Mouse (Mus musculus): ENCODE measurements around the gene Gpr143.
"Not testable (repeated sequence)": the region's sequence is repeated elsewhere in the genome, so short reads cannot be mapped to it uniquely, and the experiment has no call there.

Gpr143 gene

DNA sequence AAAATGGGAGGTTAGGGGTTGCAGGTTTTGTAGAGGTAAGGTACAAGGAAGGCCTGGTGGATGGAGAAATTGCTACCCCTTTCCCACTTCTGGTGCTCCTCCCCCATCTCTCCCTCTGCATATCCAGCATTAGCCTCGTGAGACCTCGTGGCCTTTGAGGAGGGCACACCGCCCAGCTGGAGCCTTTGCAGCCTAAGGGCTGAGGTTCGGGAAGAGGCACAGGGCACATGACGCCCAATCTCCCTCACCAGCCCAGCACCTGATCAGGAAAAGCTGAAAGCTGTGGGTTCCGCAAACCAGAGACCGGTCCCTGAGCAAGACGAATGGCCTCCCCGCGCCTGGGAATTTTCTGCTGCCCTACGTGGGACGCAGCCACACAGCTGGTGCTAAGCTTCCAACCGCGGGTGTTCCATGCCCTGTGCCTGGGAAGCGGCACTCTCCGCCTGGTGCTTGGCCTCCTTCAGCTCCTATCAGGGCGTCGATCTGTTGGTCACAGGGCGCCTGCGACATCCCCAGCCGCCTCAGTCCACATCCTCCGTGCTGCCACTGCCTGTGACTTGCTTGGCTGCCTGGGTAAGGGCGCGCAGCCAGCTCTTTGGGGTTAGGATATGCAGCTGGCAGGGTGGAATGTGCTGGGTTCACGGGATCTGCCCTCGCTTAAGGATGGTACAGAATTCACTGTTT, at the start of gene Gpr143:
TSS of gene Gpr143 (plus strand) at position 202 of the 684 bp plus-strand sequence.
- peak in 1 of 2 experiments; percentile 3 for DNase-seq (ENCODE audit: low spot score in 2 of 2)

DNA sequence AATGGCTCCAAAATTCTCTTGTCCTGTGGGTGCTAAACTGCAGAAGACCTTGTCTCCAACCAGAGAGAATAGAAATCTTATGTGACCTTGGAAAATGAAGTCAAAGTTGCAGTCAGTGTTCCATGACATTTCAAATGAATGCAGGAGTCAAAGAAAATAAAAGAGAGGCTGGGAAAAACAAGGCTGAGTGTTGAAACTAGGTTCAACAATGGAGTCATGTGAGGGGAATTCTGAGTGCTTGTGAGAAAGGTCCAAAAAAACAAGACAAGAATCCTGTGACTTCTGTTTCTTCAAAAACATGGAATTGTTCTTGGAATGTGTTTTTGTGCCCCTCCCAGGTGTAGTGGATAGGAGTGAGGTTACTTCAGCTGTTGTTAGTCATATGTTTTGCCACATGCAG, 46.4 kb upstream of the Gpr143 start:
- DNase-seq (ENCODE audit: low spot score in 2 of 2), result no peak

DNA sequence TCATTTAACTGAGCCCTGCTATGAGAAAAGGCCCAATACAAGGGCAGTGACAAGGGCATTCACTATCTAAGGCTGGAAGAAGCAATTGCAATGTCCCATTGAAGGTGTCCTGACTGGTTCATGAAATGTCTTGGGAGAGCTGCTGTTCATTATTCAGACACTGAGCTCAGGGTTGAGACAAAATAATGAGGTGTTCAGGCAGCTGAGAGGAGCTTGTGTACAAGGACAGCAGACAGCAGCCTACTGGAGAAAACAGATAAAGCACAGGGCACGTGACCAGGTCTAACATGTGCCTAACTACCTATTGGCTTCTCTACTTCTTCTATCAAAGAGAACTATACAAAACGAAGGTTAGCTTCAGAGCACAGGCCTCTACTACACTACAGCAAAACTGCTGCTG, 43.5 kb upstream of the Gpr143 start:
- DNase-seq (ENCODE audit: low spot score in 2 of 2), result no peak

DNA sequence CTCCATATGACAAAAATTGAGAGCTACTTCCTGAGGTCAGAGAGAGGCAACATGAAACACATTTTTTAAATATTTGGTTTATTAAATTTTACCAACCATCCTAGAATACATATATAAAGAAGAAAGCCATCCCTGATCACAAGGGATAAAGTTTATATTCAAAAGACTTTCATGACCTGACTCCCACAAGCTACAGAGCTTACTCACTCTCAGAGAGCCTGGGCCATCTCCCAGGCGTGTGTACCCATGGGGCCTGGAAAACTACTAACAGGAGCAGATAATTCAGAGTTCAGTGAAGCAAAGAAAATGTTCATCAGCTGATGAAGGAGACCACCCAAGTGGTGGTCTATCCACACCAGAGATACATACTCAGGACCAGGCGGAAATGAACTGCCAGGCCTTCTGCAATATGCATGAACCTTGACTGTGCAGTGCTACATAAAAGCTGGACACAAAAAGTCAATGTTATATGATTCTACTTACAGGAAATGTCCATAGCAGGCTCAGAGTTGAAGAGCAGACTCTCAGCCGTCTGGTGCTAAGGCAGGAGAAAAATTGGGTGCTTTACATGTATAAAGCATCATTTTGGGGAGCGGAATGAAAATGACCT, 42.9 kb upstream of the Gpr143 start:
- DNase-seq (ENCODE audit: low spot score in 2 of 2), result no peak

DNA sequence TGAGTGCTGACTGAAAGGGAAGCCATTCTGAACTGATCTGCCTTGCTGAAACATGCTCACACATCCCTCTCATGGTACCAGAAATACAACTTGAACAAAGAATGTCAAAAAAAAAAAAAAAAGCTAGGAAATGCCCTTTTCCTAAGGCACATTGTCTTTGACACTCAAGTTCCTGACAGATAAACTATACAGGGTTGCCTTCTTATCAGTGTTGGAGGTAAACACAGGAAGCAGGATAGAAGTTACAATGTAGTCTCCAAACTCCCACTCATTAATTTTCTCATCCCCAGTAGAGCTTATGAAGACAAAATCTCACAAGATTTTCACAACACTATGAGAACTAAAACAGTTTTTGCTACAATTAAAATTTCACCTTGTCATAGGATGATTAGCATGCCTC, 38.1 kb upstream of the Gpr143 start:
- no peak for DNase-seq (ENCODE audit: low spot score in 2 of 2)

DNA sequence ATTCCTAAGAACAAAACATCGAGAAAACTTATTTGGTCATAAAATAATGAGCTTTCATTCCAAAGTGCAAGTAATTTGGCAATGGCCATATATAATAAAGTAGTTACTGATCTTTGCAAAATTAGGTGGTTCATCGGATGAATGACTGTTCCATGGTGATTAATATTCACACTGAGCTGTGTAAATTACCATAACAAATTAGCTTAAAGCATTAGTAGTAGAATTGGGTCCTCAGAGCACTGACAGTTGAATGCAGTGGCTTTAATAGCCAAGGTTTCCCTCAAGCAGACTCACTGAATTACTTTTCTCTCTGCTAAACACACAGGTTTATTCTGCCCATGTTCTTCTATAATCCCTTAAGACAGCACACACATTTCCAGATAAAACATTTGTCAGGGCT, 35.8 kb upstream of the Gpr143 start:
- DNase-seq (ENCODE audit: low spot score in 2 of 2), result no peak

DNA sequence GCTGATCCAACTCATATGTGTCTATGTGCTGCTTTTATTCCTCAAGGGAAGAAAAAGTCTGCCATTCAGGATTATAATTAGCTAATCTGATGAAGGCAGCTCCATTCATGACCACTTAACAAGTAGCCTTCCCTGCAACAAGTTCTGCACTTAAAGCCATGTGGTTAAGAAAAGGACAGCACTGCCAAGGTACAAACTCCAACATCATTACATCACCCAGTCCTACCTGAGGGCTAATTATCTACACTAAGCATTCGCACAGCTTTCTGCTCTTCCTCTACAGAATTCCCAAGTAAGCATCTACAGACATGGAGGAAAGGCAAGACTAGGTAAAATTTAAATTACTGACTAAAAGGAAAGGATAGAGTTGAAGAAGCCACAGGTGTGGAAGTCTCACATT, 25.9 kb upstream of the Gpr143 start:
- DNase-seq (ENCODE audit: low spot score in 2 of 2), result no peak

DNA sequence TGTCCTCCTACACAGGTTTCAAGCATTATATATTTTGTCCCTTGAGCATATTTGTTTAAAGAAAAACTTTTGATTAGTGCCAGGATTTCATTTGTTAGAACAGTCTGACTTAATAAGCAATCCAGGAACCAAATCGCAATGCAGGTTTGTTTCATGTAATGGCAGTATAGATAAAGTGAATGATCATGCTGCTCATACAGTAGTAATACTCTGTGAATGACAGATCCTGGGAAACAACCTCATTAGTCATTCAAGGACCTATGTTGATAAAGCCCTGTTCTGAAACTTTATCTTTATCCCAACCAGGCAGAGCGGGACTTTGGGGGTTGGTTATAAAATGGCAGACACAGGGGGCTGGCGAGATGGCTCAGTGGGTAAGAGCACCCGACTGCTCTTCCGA, 25.4 kb upstream of the Gpr143 start:
- no peak for DNase-seq (ENCODE audit: low spot score in 2 of 2)

DNA sequence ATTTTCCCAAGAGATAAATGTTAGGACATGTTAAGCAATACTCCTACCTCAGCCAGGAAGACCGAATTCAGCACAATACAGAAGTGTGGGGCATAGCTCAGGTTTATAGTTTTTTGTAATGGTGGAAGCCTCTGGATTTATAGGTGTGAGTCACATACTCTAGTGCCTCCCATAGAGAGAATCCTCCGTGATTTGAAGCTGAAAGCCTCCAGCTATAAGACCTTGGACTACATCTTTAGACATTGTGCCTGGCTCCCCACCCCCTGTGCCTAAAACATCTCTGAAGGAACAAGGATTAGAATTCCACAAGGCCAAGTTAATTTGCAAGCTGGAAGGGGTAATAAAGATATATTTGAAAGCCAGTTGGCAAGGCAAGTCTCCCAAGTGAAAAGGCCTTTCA, 19.3 kb upstream of the Gpr143 start:
- DNase-seq (ENCODE audit: low spot score in 2 of 2), result no peak

DNA sequence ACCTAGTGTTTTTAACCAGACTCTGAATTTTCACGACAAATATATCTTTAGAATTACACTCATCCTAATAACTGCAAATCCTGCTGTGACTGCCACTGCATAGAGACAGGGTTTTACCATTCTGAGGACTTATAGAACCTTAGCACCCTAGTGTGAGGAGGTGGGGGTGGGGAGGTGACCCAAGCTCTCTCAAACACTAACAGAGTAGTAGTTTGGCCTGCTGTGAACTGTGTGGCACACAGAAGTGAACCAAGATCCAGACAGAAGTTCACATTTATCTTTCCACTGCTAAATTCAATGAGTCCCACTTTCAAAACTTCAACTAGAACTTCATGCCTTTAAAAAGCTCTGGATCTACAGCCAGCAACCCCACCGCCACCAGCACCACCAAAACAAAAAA, 18.9 kb upstream of the Gpr143 start:
- no peak for DNase-seq (ENCODE audit: low spot score in 2 of 2)

DNA sequence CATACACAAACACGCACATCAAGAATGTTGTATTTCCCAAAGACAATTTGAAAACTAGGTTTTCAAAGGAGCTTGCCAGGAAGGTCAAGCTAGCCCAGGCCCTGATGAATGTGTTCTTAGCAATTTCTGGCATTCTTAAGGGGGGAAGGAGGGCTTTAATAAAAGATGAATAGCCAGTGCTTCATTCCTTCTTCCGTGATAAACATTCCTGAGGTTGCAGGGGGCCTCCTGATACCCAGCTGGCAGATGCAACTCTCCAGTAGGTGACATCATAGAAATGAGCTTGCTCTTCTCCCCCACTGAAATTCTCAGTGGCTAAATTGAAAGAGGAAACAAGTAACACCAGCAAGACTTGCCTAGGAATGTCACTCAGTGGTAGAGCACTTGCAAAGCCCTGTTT, 17.6 kb upstream of the Gpr143 start:
- DNase-seq (ENCODE audit: low spot score in 2 of 2), result no peak

DNA sequence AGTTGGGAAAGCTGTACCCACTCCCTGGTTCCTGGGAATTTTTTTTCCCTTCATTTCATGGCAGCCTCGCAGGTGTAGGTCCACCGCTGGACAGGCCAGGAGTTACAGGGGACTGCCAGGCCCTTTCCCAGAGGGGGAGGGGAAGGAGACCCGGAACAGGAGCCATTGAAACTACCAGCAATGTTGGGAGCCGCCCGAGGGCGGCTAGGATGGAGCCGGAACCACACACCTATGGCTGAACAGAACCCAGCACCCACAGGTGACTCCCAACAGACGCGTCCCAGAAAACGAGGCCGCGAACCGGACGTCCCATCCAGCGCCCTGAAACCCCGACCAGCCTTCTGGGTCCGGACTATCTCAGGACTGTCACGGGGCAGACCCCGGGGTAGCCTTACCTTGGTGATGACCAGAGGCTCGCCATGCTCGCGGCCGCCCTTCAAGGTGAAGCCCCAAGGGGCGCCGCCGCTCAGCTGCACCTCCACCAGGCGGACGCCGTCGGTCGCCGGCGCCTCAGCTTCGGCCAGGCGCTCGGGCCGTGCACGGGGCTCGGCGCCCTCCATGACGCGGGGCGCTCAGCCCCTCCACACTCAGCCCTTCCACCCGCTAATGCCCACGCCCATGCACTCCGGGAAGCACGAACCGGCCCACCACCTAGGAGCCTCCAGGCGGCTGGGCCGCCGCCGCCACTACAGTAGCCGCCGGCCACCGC, 12.7 kb upstream of the Gpr143 start, which contains the start of gene Shroom2:
TSS of gene Shroom2 (minus strand) at position 575 of the 709 bp plus-strand sequence.
- DNase-seq (ENCODE audit: low spot score in 2 of 2), result peak; percentile 5 to 8

DNA sequence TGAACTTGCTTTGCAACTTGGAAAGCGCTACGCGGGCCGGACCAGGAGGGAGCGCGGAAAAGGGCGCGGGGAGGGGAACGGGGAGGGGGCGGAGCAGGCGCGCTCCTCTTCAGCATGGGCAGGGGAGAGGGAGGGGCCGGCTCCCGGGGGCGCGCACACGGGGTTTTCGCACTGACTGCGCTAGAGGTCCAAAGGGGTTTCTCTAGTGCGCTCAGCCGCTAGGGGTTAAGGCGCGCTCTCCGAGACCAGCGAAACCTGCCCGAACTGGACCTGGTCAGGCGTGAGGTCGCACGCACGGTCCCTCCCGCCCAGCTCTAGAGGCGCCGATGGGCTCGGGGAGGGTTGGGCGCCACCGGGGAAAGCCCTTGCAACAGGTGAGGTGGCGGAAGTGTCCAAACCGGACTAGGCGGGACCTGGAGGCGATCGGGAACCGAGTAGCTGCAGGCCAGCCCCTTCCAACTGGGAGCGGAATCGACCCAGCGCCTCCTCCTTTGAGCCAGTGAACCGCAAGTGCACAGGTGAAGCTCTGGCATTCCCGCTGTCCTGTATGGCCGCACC, 12.0 kb upstream of the Gpr143 start:
- DNase-seq (ENCODE audit: low spot score in 2 of 2), result peak; percentile 20 to 36

DNA sequence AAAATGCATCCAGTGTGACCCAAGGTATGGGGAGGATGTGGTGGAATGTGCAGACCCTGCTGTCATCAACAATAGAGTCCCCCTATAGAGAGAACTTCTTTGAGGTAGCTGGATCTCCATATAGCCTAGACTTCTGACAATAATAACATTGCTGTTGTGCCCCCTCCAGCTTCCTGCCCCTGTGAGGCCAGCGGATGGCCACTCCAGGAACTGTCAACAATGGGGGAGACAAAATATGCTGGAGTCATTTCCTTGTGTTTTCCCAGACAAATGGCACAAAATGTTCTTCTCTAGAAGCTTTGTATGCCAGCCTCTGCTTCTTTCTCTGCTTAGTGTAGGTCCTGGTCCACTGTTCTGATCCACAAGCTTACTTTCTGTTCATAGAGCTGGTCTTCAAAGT, 6.4 kb downstream of the Gpr143 start:
- no peak for DNase-seq (ENCODE audit: low spot score in 2 of 2)

DNA sequence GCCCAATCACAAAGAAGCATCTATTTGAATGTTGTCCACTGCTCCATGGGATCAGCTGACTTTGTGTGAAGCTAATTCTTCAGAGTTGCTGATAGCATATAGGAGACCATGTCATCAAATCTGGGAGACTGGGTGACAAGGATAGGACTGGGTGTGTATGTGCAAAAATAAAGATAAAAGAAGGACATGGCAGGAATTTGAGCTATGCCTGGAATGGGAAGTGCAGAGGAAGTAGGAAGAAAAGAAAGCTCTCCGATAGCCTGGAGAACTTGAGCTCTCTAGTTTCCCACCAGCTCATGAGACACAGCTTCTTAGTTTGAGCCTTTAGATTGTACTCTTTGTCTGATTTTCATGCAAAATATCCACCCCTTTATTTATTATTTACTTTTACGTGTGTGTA, 6.9 kb downstream of the Gpr143 start:
- DNase-seq (ENCODE audit: low spot score in 2 of 2), result no peak

DNA sequence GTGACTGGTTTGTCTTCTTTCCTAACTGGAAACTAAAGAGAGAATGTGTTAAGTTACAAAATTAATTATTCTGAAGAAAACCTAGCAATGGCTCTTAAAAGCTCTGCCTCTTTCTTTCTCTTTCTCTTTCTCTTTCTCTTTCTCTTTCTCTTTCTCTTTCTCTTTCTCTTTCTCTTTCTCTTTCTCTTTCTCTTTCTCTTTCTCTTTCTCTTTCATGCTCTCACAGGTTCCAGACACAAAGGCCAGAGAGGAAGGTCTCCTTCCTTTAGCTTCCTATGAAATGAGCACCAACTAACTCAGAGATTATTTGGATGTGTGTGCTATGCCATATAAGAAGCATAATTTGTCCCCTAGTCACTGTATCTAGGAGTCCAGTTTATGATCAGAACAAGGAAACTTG, 23.6 kb downstream of the Gpr143 start:
- no peak for DNase-seq (ENCODE audit: low spot score in 2 of 2)

DNA sequence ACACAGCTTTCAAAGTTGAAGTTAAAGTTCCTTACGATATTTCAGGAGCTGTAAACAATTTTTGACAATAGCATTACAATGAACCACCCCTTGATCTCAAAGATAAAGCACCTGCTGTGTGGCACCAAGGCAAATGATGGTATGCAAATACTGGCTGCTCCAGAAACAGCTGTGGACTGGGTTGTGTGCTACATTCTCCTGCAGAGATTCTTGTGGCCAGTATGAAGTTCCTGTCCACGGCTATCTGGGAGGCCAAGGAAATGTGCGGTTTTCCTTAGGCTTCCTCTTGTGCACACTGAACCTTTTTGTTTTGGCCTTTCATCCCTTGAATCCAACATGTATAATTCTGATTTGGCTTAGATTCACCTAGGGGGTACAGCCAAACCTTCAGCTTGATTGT, 31.6 kb downstream of the Gpr143 start:
- DNase-seq (ENCODE audit: low spot score in 2 of 2), result no peak

DNA sequence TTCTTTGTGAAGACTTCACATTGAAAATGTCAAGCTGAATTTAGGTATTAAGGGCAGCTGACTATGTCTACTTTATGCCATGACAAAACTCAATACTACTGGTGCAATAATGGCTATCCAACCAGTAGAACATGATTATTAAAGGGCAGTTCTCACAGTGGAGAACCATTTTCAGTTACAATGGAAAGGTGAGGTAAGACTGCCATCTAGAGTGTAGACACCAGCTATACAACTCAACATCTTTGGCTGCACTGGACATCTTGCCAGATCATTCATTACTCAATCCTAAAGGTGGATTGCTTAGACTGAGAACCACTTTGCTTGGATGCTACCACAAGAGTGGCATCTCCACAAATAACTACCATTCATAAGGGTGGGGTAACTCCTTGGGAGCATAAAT, 37.3 kb downstream of the Gpr143 start:
- peak in 1 of 2 experiments; percentile 3 for DNase-seq (ENCODE audit: low spot score in 2 of 2)

DNA sequence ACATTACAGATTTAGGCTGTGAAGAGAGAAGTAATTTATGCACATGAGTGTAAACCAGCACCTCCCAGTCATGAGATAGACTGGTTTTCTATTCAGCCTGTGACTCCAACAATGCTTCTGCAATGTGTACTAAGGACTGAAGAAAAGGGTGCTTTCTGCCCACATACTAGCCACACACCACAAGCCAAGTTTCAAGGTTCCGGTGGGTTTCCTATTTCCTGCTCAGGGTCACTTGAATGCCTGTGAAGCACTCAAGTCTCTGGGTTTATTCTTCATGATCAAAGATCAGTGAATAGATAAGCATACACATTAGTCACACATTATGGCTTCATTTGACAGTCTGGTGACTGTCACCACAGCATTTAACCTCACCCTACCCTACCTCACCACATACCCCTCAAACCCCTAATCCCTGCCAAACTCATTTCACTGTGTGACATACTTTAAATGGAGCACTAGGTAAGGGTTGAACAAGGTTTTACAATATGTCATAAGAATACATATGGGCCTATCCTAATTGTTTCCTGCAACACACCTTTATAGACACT, 49.4 kb downstream of the Gpr143 start:
- not testable (repeated sequence) for DNase-seq (ENCODE audit: low spot score in 2 of 2)

DNA sequence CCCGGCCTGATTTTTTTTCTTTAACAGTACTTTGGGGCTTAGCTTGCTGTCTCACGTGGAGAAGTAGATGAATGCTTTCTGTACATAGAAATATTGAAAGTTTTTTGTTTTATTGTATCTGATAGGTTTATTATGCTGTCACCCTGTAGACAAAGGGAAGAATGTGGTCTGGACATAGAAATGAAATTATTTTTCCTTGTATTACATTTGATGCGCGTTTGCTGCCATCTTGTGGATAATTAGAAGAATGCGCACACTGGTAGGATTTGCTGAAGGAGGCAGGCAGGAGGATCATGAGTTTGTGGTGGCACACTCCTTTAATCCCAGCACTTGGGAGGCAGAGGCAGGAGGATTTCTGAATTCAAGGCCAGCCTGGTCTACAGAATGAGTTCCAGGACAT, 53.2 kb downstream of the Gpr143 start:
- peak in 1 of 2 experiments; percentile 6 for DNase-seq (ENCODE audit: low spot score in 2 of 2)

DNA sequence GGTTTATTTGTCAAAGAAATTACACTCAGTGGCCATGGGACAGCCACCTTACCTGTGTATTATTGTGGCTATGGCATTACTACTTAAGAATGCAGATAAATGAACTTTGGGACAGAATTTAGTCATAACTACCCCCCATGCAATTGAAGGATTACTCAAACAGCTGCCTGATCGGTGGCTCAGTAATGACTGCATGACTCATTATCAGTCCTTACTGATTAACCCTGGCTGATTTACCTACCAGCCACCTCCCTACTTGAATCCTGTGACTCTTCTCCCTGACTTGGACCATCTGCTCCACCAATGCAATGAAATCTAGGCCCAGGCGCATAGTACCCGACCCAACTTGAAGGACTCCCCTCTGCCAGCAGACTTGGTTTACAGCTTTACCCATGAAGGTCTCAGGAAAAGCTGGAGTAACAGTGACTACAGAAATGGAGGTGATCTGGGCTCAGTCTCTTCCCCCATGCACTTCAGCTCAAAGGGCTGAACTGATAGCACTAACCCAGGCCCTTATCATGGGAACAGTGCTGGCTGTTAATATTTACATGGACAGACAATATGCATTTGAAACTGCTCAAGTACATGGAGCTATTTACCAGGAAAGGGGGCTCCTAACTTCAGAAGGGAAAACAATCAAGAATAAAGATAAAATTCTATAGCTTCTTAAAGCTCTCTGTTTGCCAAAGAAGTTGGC, 73.5 kb downstream of the Gpr143 start:
- DNase-seq (ENCODE audit: low spot score in 2 of 2), result no peak

Data from heart, adult 9 months (tissue).